Mouse (Mus musculus) midbrain, embryonic 13.5 days (tissue): ENCODE measurements at regions not wholly inside any gene's neighbourhood (a gene's known extent, or its start where the extent isn't known, plus 50 kb on each side); places are given as distances from the start of the nearest gene placed in this dataset.
A peak's percentile ranks its signal among the peaks of the same experiment; 100 is the strongest.

Experiments used
- ATAC-seq: fragments of 200-750 bp; cut with Nextera tagmentation; 2 replicates; pipeline ENCODE4 v1.8.0; 2017; ENCODE audit warnings: mild to moderate bottlenecking, moderate TSS enrichment, moderate library complexity
- H3K27ac ChIP-seq: fragments of 300-500 bp; sonication (generic); 2 replicates; pipeline ENCODE4 v1.5.1; 2015; ENCODE audit warnings: inconsistent platforms, mild to moderate bottlenecking, moderate library complexity
- H3K27me3 ChIP-seq: fragments of 300-500 bp; sonication (generic); 2 replicates; pipeline ENCODE4 v1.6.1; 2015; ENCODE audit warnings: mild to moderate bottlenecking, inconsistent platforms
- H3K36me3 ChIP-seq: fragments of 300-500 bp; sonication (generic); 2 replicates; pipeline ENCODE4 v1.6.1; 2015; ENCODE audit warnings: mild to moderate bottlenecking, inconsistent platforms
- H3K4me1 ChIP-seq: fragments of 300-500 bp; sonication (generic); replicated peaks from 2 replicates; pipeline ENCODE4 v1.6.1; 2015; ENCODE audit warnings: inconsistent platforms
- H3K4me2 ChIP-seq: fragments of 300-500 bp; sonication (generic); replicated peaks from 2 replicates; pipeline ENCODE4 v1.6.1; 2015; ENCODE audit warnings: moderate library complexity, mild to moderate bottlenecking, inconsistent platforms
- H3K4me3 ChIP-seq: fragments of 300-500 bp; sonication (generic); replicated peaks from 2 replicates; pipeline ENCODE4 v1.5.1; 2015; ENCODE audit warnings: mild to moderate bottlenecking, inconsistent platforms
- H3K9ac ChIP-seq: fragments of 300-500 bp; sonication (generic); replicated peaks from 2 replicates; pipeline ENCODE4 v1.6.1; 2015; ENCODE audit warnings: mild to moderate bottlenecking, inconsistent platforms
- H3K9me3 ChIP-seq: fragments of 300-500 bp; sonication (generic); 2 replicates; pipeline ENCODE4 v1.6.1; 2016; ENCODE audit warnings: mild to moderate bottlenecking, inconsistent platforms
- WGBS: fragments of 180-500 bp; shearing (Covaris S2); methylation state at CpG from one replicate; pipeline ENCODE4 v1.1.7; 2015; 5-methylcytosine and 5-hydroxymethylcytosine counted together

- no peak overlapping the region for H3K4me2 ChIP-seq
- no peaks in the 10 kb centered on the region for H3K4me1 ChIP-seq
- no peak for ATAC-seq
- 69% methylated on average over 7 of the region's 7 CpGs for WGBS
- H3K27ac ChIP-seq: no peak overlapping the region
- 0 out of 2 replicates have a peak, but pooled peaks cover 3% of the 10 kb centered on the region for H3K27me3 ChIP-seq
- H3K9me3 ChIP-seq: no peaks in the 10 kb centered on the region
- no peaks in the 10 kb centered on the region for H3K36me3 ChIP-seq
- no peak overlapping the region for H3K9ac ChIP-seq
- H3K4me3 ChIP-seq: no peak overlapping the region
These were observed 119.0 kb upstream of the Smyd2 start for GRCm38 (mm10) chr1:190041096-190041706.

- Histone ChIP-seq H3K4me3 (no peak overlapping the region), H3K36me3 (no peaks in the 10 kb centered on the region), H3K4me2 (no peak overlapping the region), H3K27ac (no peak overlapping the region), H3K27me3 (no peaks in the 10 kb centered on the region), H3K4me1 (no peaks in the 10 kb centered on the region; the same call in none of the 2 replicates), H3K9me3 (no peaks in the 10 kb centered on the region), H3K9ac (no peak overlapping the region)
- ATAC-seq: no peak
- 52% methylated on average over 5 of the region's 5 CpGs for WGBS
These were observed 115.9 kb upstream of the Smyd2 start for GRCm38 (mm10) chr1:190038046-190038445.

GRCm38 (mm10) chr1:190036726-190037125 is 114.6 kb upstream of the Smyd2 start:
- H3K27me3 ChIP-seq: no peaks in the 10 kb centered on the region
- H3K9me3 ChIP-seq: no peaks in the 10 kb centered on the region
- H3K9ac ChIP-seq: no peak overlapping the region
- no peak overlapping the region for H3K4me3 ChIP-seq
- no peak overlapping the region for H3K4me2 ChIP-seq
- WGBS: 58% methylated on average over 6 of the region's 6 CpGs
- no peak for ATAC-seq
- no peaks in the 10 kb centered on the region for H3K36me3 ChIP-seq
- no peak overlapping the region for H3K27ac ChIP-seq
- H3K4me1 ChIP-seq: no peaks in the 10 kb centered on the region; the same call in none of the 2 replicates

GRCm38 (mm10) chr1:190035935-190036334 is 113.8 kb upstream of the Smyd2 start:
- H3K27ac ChIP-seq: no peak overlapping the region
- no peak overlapping the region for H3K9ac ChIP-seq
- 95% methylated on average over 11 of the region's 11 CpGs for WGBS
- no peak overlapping the region for H3K4me3 ChIP-seq
- no peaks in the 10 kb centered on the region for H3K27me3 ChIP-seq
- no peaks in the 10 kb centered on the region for H3K36me3 ChIP-seq
- H3K4me1 ChIP-seq: no peaks in the 10 kb centered on the region; the same call in none of the 2 replicates
- no peak for ATAC-seq
- H3K4me2 ChIP-seq: no peak overlapping the region
- no peaks in the 10 kb centered on the region for H3K9me3 ChIP-seq

- Histone ChIP-seq H3K27ac (0 out of 2 replicates have a peak overlapping the region, but pooled peaks have one; percentile 19), H3K9ac (no peak overlapping the region), H3K36me3 (no peaks in the 10 kb centered on the region), H3K27me3 (no peaks in the 10 kb centered on the region), H3K4me3 (no peak overlapping the region), H3K9me3 (no peaks in the 10 kb centered on the region), H3K4me2 (no peak overlapping the region), H3K4me1 (no peaks in the 10 kb centered on the region; the same call in none of the 2 replicates)
- ATAC-seq: no peak
- 37% methylated on average over 5 of the region's 5 CpGs for WGBS
These were observed 111.9 kb upstream of the Smyd2 start for GRCm38 (mm10) chr1:190034091-190034490.

- Histone ChIP-seq H3K4me3 (no peak overlapping the region), H3K4me2 (no peak overlapping the region), H3K9me3 (no peaks in the 10 kb centered on the region), H3K27ac (no peak overlapping the region), H3K9ac (no peak overlapping the region), H3K4me1 (peaks cover 12% of the 10 kb centered on the region), H3K36me3 (no peaks in the 10 kb centered on the region), H3K27me3 (no peaks in the 10 kb centered on the region)
- ATAC-seq: no peak
- WGBS: 34% methylated on average over 8 of the region's 8 CpGs
These were observed 105.4 kb upstream of the Smyd2 start for GRCm38 (mm10) chr1:190027536-190027935.

- ATAC-seq: no peak
- no peaks in the 10 kb centered on the region for H3K9me3 ChIP-seq
- H3K4me2 ChIP-seq: no peak overlapping the region
- WGBS: 86% methylated on average over 6 of the region's 6 CpGs
- H3K27me3 ChIP-seq: 0 out of 2 replicates have a peak, but pooled peaks cover 4% of the 10 kb centered on the region
- H3K36me3 ChIP-seq: no peaks in the 10 kb centered on the region
- H3K9ac ChIP-seq: no peak overlapping the region
- H3K4me3 ChIP-seq: no peak overlapping the region
- no peak overlapping the region for H3K27ac ChIP-seq
- peaks cover 8% of the 10 kb centered on the region for H3K4me1 ChIP-seq
These were observed 87.3 kb upstream of the Smyd2 start for GRCm38 (mm10) chr1:190009466-190009865.

- no peaks in the 10 kb centered on the region for H3K9me3 ChIP-seq
- H3K27me3 ChIP-seq: 0 out of 2 replicates have a peak, but pooled peaks cover 4% of the 10 kb centered on the region
- ATAC-seq: no peak
- WGBS: 66% methylated on average over 7 of the region's 7 CpGs
- no peak overlapping the region for H3K27ac ChIP-seq
- H3K4me1 ChIP-seq: peaks cover 8% of the 10 kb centered on the region
- no peak overlapping the region for H3K4me2 ChIP-seq
- no peaks in the 10 kb centered on the region for H3K36me3 ChIP-seq
- no peak overlapping the region for H3K9ac ChIP-seq
- no peak overlapping the region for H3K4me3 ChIP-seq
These were observed 85.1 kb upstream of the Smyd2 start for GRCm38 (mm10) chr1:190007271-190007670.

- Histone ChIP-seq H3K9ac (no peak overlapping the region), H3K27ac (no peak overlapping the region), H3K27me3 (no peaks in the 10 kb centered on the region), H3K36me3 (no peaks in the 10 kb centered on the region), H3K9me3 (peaks cover 7% of the 10 kb centered on the region; the same call in 1 of the 2 replicates), H3K4me1 (no peaks in the 10 kb centered on the region), H3K4me3 (no peak overlapping the region), H3K4me2 (no peak overlapping the region)
- WGBS: 76% methylated on average over 4 of the region's 4 CpGs
- ATAC-seq: no peak
These were observed 78.9 kb upstream of the Smyd2 start for GRCm38 (mm10) chr1:190001084-190001483.

- no peak overlapping the region for H3K27ac ChIP-seq
- 73% methylated on average over 5 of the region's 5 CpGs for whole genome bisulfite sequencing
- H3K36me3 ChIP-seq: no peaks in the 10 kb centered on the region
- no peak overlapping the region for H3K4me3 ChIP-seq
- H3K9me3 ChIP-seq: peaks cover 3% of the 10 kb centered on the region; the same call in 1 of the 2 replicates
- ATAC-seq: no peak
- 0 out of 2 replicates have a peak, but pooled peaks cover 2% of the 10 kb centered on the region for H3K27me3 ChIP-seq
- H3K4me2 ChIP-seq: no peak overlapping the region
- H3K9ac ChIP-seq: no peak overlapping the region
- H3K4me1 ChIP-seq: 0 out of 2 replicates have a peak, but pooled peaks cover 4% of the 10 kb centered on the region
These were observed 71.5 kb upstream of the Smyd2 start for GRCm38 (mm10) chr1:189993706-189994105.

GRCm38 (mm10) chr1:189993221-189993620 is 71.1 kb upstream of the Smyd2 start:
- Histone ChIP-seq H3K4me3 (no peak overlapping the region), H3K36me3 (no peaks in the 10 kb centered on the region), H3K4me2 (no peak overlapping the region), H3K27ac (no peak overlapping the region), H3K4me1 (0 out of 2 replicates have a peak, but pooled peaks cover 4% of the 10 kb centered on the region), H3K9ac (no peak overlapping the region), H3K9me3 (peaks cover 3% of the 10 kb centered on the region; the same call in 1 of the 2 replicates), H3K27me3 (0 out of 2 replicates have a peak, but pooled peaks cover 2% of the 10 kb centered on the region)
- ATAC-seq: no peak
- WGBS: 92% methylated on average over 3 of the region's 3 CpGs

GRCm38 (mm10) chr1:189991089-189991488 is 68.9 kb upstream of the Smyd2 start:
- H3K27ac ChIP-seq: 0 out of 2 replicates have a peak overlapping the region, but pooled peaks have one; percentile 30
- no peaks in the 10 kb centered on the region for H3K9me3 ChIP-seq
- H3K4me3 ChIP-seq: no peak overlapping the region
- H3K4me1 ChIP-seq: 0 out of 2 replicates have a peak, but pooled peaks cover 4% of the 10 kb centered on the region
- no peaks in the 10 kb centered on the region for H3K36me3 ChIP-seq
- 90% methylated on average over 3 of the region's 3 CpGs for WGBS
- H3K9ac ChIP-seq: no peak overlapping the region
- no peak for ATAC-seq
- H3K4me2 ChIP-seq: no peak overlapping the region
- 0 out of 2 replicates have a peak, but pooled peaks cover 2% of the 10 kb centered on the region for H3K27me3 ChIP-seq
